Mouse (Mus musculus): Measurements from ENCODE around the gene Rbmxl2. TPM values are rescaled to one million over a fixed set of nuclear protein-coding genes. Genes with fewer than 3 reads are reported as not detected.

Gene Rbmxl2
- not detected in 2 replicates for polyA plus RNA-seq (2015; fragmentation: Nextera tagmentation; extraction: Ambion mirVana)

GRCm38 (mm10) chr7:107209204-107209860 is at the start of gene Rbmxl2:
Gene Rbmxl2 (plus strand): TSS chr7:107209445.

GRCm38 (mm10) chr7:107166690-107167089 is 42.6 kb upstream of the Rbmxl2 start, which contains the start of gene Nlrp14:
Gene Nlrp14 (plus strand): TSS chr7:107166990.

Other genes starting within 250 kb of the Rbmxl2 start
- gene Olfr6, start 245.5 kb upstream of the Rbmxl2 start, polyA plus RNA-seq (2015; fragmentation: Nextera tagmentation; extraction: Ambion mirVana): not detected in 2 replicates
- gene Olfr711, start 234.0 kb upstream of the Rbmxl2 start, polyA plus RNA-seq (2015; fragmentation: Nextera tagmentation; extraction: Ambion mirVana): not detected in 2 replicates
- not detected in 2 replicates for gene Olfr2, start 203.4 kb upstream of the Rbmxl2 start, polyA plus RNA-seq (2015; fragmentation: Nextera tagmentation; extraction: Ambion mirVana)
- not detected in 2 replicates for gene Olfr713, start 178.3 kb upstream of the Rbmxl2 start, polyA plus RNA-seq (2015; fragmentation: Nextera tagmentation; extraction: Ambion mirVana)
- gene Olfr714, start 138.5 kb upstream of the Rbmxl2 start, polyA plus RNA-seq (2015; fragmentation: Nextera tagmentation; extraction: Ambion mirVana): not detected in 2 replicates
- gene Olfr17, start 116.2 kb upstream of the Rbmxl2 start, polyA plus RNA-seq (2015; fragmentation: Nextera tagmentation; extraction: Ambion mirVana): not detected in 2 replicates
- gene Olfr715b, start 99.1 kb upstream of the Rbmxl2 start, polyA plus RNA-seq (2015; fragmentation: Nextera tagmentation; extraction: Ambion mirVana): not detected in 2 replicates
- gene Olfr715, start 78.4 kb upstream of the Rbmxl2 start, polyA plus RNA-seq (2015; fragmentation: Nextera tagmentation; extraction: Ambion mirVana): not detected in 2 replicates
- gene Olfr716, start 71.1 kb upstream of the Rbmxl2 start, polyA plus RNA-seq (2015; fragmentation: Nextera tagmentation; extraction: Ambion mirVana): not detected in 2 replicates
- not detected in 2 replicates for gene Nlrp14, start 42.5 kb upstream of the Rbmxl2 start, polyA plus RNA-seq (2015; fragmentation: Nextera tagmentation; extraction: Ambion mirVana)
- 0.10 and 0.28 TPM in 2 replicates for gene Syt9, start 161.3 kb downstream of the Rbmxl2 start, polyA plus RNA-seq (2015; fragmentation: Nextera tagmentation; extraction: Ambion mirVana)